In the genomic region with DNA sequence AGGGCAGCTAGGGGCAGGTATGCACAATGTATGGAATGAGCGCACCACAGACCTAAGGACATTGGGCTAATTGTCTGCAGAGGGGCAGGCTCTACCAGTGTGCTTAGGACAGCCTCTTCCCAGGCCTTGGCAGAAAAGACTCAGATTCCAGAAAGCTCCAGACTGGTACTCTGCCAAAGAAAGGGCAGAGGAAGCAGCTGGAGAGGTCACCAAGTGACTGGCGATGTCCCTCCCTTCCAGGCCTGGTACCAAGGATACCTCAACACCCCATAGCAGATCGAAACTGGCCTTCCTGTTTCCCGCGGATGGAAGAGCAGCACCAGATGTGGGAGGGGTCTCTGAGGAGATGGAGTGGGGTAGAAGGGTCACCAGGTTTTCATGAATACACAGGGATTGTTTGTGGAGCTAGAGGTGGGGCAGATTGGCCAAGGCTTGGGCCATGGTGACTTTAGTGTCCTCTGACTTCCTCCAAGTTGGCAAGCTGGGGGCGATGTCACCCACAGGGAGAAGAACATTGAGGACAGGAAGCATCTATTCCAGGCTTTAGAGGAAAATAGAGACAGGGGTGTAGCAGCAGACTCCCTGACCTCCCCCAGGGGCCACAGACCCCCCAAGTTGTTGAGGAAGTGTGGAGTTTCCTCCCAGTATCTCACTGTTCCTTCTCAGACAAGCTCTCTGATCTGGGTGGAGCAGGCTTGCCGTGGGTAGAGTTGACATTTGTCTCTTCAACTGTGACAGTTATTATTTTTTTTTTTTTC, we compare ENCODE assay signal across 14 mouse cellular contexts. TPM values are rescaled to one million over a fixed set of nuclear protein-coding genes. Genes with fewer than 3 reads are reported as not detected.
DNase-seq lines count a peak whose midpoint lies in the region; ATAC-seq lines count a peak whose summit lies in the region.
"Had no signal": no experiment of that assay in that cellular context is flagged by ENCODE, and none has a peak within 500 bp of the region (broad histone marks: within the 10 kb centered on the region; RNA-seq: fewer than 3 reads in every experiment).

No protein-coding gene starts in this region.

- ATAC-seq in kidney, embryonic 15.5 days (replicated peaks; ENCODE audit: low FRiP score): no peak
- ATAC-seq: forebrain, embryonic 16.5 days had no signal

- 56% methylated on average over 7 of the region's 7 CpGs for WGBS in kidney, embryonic 15.5 days
- 69% methylated on average over 7 of the region's 7 CpGs for whole genome bisulfite sequencing in embryonic facial prominence, embryonic 10.5 days

- H3K9me3 ChIP-seq in kidney, embryonic 15.5 days (replicated peaks): no peaks in the 10 kb centered on the region
- no peaks in the 10 kb centered on the region for H3K9me3 ChIP-seq in embryonic facial prominence, embryonic 10.5 days
- H3K9me3 ChIP-seq: embryonic facial prominence, embryonic 12.5 days; heart, embryonic 13.5 days; neural tube, embryonic 13.5 days had no signal

- DNase-seq in adrenal gland, adult (ENCODE audit: inconsistent age in 2 of 2, low spot score in 1 of 2): peak; percentile 51 to 80
- no peak for DNase-seq in adrenal gland, adult 18-20 months (ENCODE audit: low spot score in 2 of 2)
- peak; percentile 40 for DNase-seq in kidney, adult 18-20 months
- no peak for DNase-seq in embryonic facial prominence, embryonic 10.5 days (ENCODE audit: low spot score)
- DNase-seq in lung, postnatal 14 days: peak; percentile 37
- no peak for DNase-seq in frontal cortex, adult 2 months (ENCODE audit: extremely low spot score in 1 of 2, low spot score in 1 of 2)
- DNase-seq in right cerebral cortex, postnatal 14 days: no peak
- DNase-seq: cerebellum, adult 2 months; right cerebral cortex, postnatal 25 days had no signal

- no peaks in the 10 kb centered on the region for H3K27me3 ChIP-seq in kidney, embryonic 15.5 days
- no peaks in the 10 kb centered on the region for H3K27me3 ChIP-seq in embryonic facial prominence, embryonic 10.5 days (replicated peaks; ENCODE audit: low read depth, poor library complexity, severe bottlenecking)
- H3K27me3 ChIP-seq: embryonic facial prominence, embryonic 12.5 days; heart, embryonic 13.5 days; neural tube, embryonic 13.5 days had no signal

- peaks cover 32% of the 10 kb centered on the region for H3K4me1 ChIP-seq in kidney, embryonic 15.5 days
- H3K4me1 ChIP-seq in embryonic facial prominence, embryonic 10.5 days: peaks cover 49% of the 10 kb centered on the region

- no peak overlapping the region for H3K4me2 ChIP-seq in kidney, embryonic 15.5 days
- H3K4me2 ChIP-seq: embryonic facial prominence, embryonic 12.5 days; heart, embryonic 13.5 days; neural tube, embryonic 13.5 days had no signal

- no peak overlapping the region for H3K4me3 ChIP-seq in kidney, embryonic 15.5 days (replicated peaks)
- H3K4me3 ChIP-seq in embryonic facial prominence, embryonic 10.5 days: no peak overlapping the region
- H3K4me3 ChIP-seq: embryonic facial prominence, embryonic 12.5 days; heart, embryonic 13.5 days; neural tube, embryonic 13.5 days had no signal

- H3K27ac ChIP-seq in kidney, embryonic 15.5 days: no peak overlapping the region
- peak overlapping the region; percentile 54 for H3K27ac ChIP-seq in embryonic facial prominence, embryonic 10.5 days (replicated peaks)
- H3K27ac ChIP-seq: embryonic facial prominence, embryonic 12.5 days; heart, embryonic 13.5 days; neural tube, embryonic 13.5 days had no signal

- H3K36me3 ChIP-seq in kidney, embryonic 15.5 days: no peaks in the 10 kb centered on the region
- H3K36me3 ChIP-seq in embryonic facial prominence, embryonic 10.5 days (replicated peaks): no peaks in the 10 kb centered on the region
- H3K36me3 ChIP-seq: embryonic facial prominence, embryonic 12.5 days; heart, embryonic 13.5 days; neural tube, embryonic 13.5 days had no signal

- H3K9ac ChIP-seq in kidney, embryonic 15.5 days: no peak overlapping the region
- H3K9ac ChIP-seq: embryonic facial prominence, embryonic 12.5 days; heart, embryonic 13.5 days; neural tube, embryonic 13.5 days had no signal

RNA-seq across cellular contexts. Expression of a gene that starts 49.1 kb away (rescaled TPM):
- total RNA-seq in adrenal gland, adult 18-20 months (2021): 1 to 10 TPM; 2.9 to 4.3 TPM
- polyA plus RNA-seq in kidney, embryonic 15.5 days (2015; fragmentation: Nextera tagmentation; extraction: Ambion mirVana): 3.5 and 3.8 TPM in 2 replicates
- polyA plus RNA-seq in embryonic facial prominence, embryonic 10.5 days (2016; fragmentation: Nextera tagmentation; extraction: Ambion mirVana): 1.4 and 1.8 TPM in 2 replicates
- 38.0 and 106 TPM in 2 replicates for polyA plus RNA-seq in frontal cortex, adult 2 months (2012; rRNA removed)

Comparison
In these comparisons a context has a peak if more than half of its experiments do, and no peak if none do; other contexts are left out.
1. DNase-seq: peak in adrenal gland, adult (2 of 2), kidney, adult 18-20 months (single experiment) and lung, postnatal 14 days (single experiment); none in adrenal gland, adult 18-20 months (0 of 2), embryonic facial prominence, embryonic 10.5 days (single experiment), frontal cortex, adult 2 months (0 of 2) and right cerebral cortex, postnatal 14 days (single experiment).